Mouse (Mus musculus): ENCODE measurements around the gene Ier2. TPM values are rescaled to one million over a fixed set of nuclear protein-coding genes. Genes with fewer than 3 reads are reported as not detected.
"Not testable (repeated sequence)": the region's sequence is repeated elsewhere in the genome, so short reads cannot be mapped to it uniquely, and the experiment has no call there.

Ier2 gene
- total RNA-seq, 1 experiment, result 49.7 TPM

DNA sequence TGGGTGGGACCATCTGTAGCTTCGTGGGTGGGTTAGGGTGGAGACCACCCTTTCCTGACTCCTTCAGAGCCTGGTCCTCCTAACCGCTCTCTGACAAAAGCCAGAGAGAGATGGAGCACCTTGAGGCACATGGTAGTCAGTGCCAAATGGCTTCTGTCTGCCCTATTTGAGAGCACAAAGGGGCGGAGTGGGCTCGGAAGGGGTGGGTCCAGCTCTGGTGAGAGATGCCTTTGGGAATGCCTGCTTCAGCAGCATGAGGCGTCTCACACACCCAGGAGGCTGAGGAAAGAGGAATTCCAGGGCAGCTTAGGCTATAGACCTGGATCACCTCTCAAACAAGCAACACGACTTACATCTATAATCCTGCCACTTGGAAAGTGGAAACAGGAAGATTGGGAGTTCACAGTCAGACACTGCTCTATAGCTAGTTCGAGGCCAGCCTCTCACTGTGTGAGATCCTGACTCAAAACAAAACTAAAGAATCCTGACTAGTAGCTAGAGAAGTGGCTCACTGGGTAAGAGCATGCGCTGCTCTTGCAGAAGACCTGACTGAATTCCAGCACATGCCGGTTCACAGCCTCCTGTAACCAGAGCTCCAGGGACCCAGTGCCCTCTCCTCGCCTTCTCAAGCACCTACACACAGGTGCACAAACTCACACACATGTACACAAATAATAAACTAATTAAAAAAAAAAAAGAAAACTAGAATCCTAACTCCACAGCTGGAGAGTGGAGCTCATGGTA lies 28.6 kb downstream of the Ier2 start:
- in situ Hi-C loops (cut with MboI; ENCODE audit: low sequenced_read_pairs in 2 of 2, unreplicated experiment in 2 of 2), result no loop called here

GRCm38 (mm10) chr8:84631813-84632212 lies 30.8 kb downstream of the Ier2 start:
- in situ Hi-C loops (cut with MboI; ENCODE audit: low sequenced_read_pairs in 2 of 2, unreplicated experiment in 2 of 2), result no loop called here
- DNase-seq (ENCODE audit: low read depth, low spot score), result no peak
- Histone ChIP-seq H3K9ac (ENCODE audit: insufficient read depth, low read depth, low read length, poor library complexity, severe bottlenecking) (no peak overlapping the region), H3K4me3 (ENCODE audit: insufficient read depth in 1 of 2, low read depth in 1 of 2, low read length in 2 of 2, poor library complexity in 1 of 2, severe bottlenecking in 1 of 2) (no peak overlapping the region), H3K27ac (ENCODE audit: insufficient read depth, low read depth, low read length, poor library complexity, severe bottlenecking) (no peak overlapping the region; the same call in 1 of the 2 replicates), H3K36me3 (ENCODE audit: control insufficient read depth, insufficient read depth, low read length, poor library complexity, severe bottlenecking) (no peaks in the 10 kb centered on the region), H3K4me1 (ENCODE audit: control insufficient read depth in 2 of 2, insufficient read depth in 2 of 2, low read length in 2 of 2, poor library complexity in 1 of 2) (peaks cover 3 to 32% of the 10 kb centered on the region in 2 experiments; a peak in 2 of 4 replicates), H3K9me3 (ENCODE audit: control insufficient read depth, insufficient read depth, low read depth, low read length) (no peaks in the 10 kb centered on the region; the same call in 1 of the 2 replicates)
- no peak for TF ChIP-seq MAFK (IDR thresholded peaks at IDR 0.05; ENCODE audit: insufficient read depth, low read depth, low read length)
- TF ChIP-seq ZC3H11A (IDR thresholded peaks at IDR 0.05; ENCODE audit: borderline replicate concordance, low read depth, low read length), result no peak
- no peak for TF ChIP-seq HCFC1 (IDR thresholded peaks at IDR 0.05; ENCODE audit: borderline replicate concordance, insufficient read depth, low read length)
- TF ChIP-seq CHD2 (IDR thresholded peaks at IDR 0.05; ENCODE audit: low read depth, low read length), result no peak
- no peak for TF ChIP-seq ZNF384 (IDR thresholded peaks at IDR 0.05; ENCODE audit: low read depth, low read length)

More for the DNA sequence above, 28.6 kb downstream of the Ier2 start:
- no peaks in the 10 kb centered on the region for H3K36me3 ChIP-seq (ENCODE audit: control insufficient read depth, insufficient read depth, low read length, poor library complexity, severe bottlenecking)
- H3K9me3 ChIP-seq (ENCODE audit: control insufficient read depth, insufficient read depth, low read depth, low read length), result no peaks in the 10 kb centered on the region; the same call in 1 of the 2 replicates
- no peak for DNase-seq (ENCODE audit: low read depth, low spot score)
- no peak for TF ChIP-seq MAFK (IDR thresholded peaks at IDR 0.05; ENCODE audit: insufficient read depth, low read depth, low read length)
- no peak for TF ChIP-seq CHD2 (IDR thresholded peaks at IDR 0.05; ENCODE audit: low read depth, low read length)
- TF ChIP-seq ZNF384 (IDR thresholded peaks at IDR 0.05; ENCODE audit: low read depth, low read length), result no peak
- no peak for TF ChIP-seq ZC3H11A (IDR thresholded peaks at IDR 0.05; ENCODE audit: borderline replicate concordance, low read depth, low read length)
- TF ChIP-seq HCFC1 (IDR thresholded peaks at IDR 0.05; ENCODE audit: borderline replicate concordance, insufficient read depth, low read length), result no peak
- peak overlapping the region; percentile 27; the same call in 1 of the 2 replicates for H3K9ac ChIP-seq (ENCODE audit: insufficient read depth, low read depth, low read length, poor library complexity, severe bottlenecking)
- H3K4me1 ChIP-seq (ENCODE audit: control insufficient read depth in 2 of 2, insufficient read depth in 2 of 2, low read length in 2 of 2, poor library complexity in 1 of 2), result peaks cover 3 to 35% of the 10 kb centered on the region in 2 experiments; a peak in 2 of 4 replicates
- H3K27ac ChIP-seq (ENCODE audit: insufficient read depth, low read depth, low read length, poor library complexity, severe bottlenecking), result 0 out of 2 replicates have a peak overlapping the region, but pooled peaks have one; percentile 18
- no peak overlapping the region for H3K4me3 ChIP-seq (ENCODE audit: insufficient read depth in 1 of 2, low read depth in 1 of 2, low read length in 2 of 2, poor library complexity in 1 of 2, severe bottlenecking in 1 of 2)

- H3K27ac ChIP-seq (ENCODE audit: insufficient read depth, low read depth, low read length, poor library complexity, severe bottlenecking), result no peak overlapping the region
- TF ChIP-seq MAFK (IDR thresholded peaks at IDR 0.05; ENCODE audit: insufficient read depth, low read depth, low read length) (peak; percentile 82), ZC3H11A (IDR thresholded peaks at IDR 0.05; ENCODE audit: borderline replicate concordance, low read depth, low read length) (no peak)
- peak overlapping the region; percentile 35 to 53; a peak in 1 of 4 replicates for H3K4me3 ChIP-seq (ENCODE audit: insufficient read depth in 1 of 2, low read depth in 1 of 2, low read length in 2 of 2, poor library complexity in 1 of 2, severe bottlenecking in 1 of 2)
- 0 out of 2 replicates have a peak overlapping the region, but pooled peaks have one; percentile 27 for H3K9ac ChIP-seq (ENCODE audit: insufficient read depth, low read depth, low read length, poor library complexity, severe bottlenecking)
- no peaks in the 10 kb centered on the region; the same call in 1 of the 2 replicates for H3K9me3 ChIP-seq (ENCODE audit: control insufficient read depth, insufficient read depth, low read depth, low read length)
- H3K36me3 ChIP-seq (ENCODE audit: control insufficient read depth, insufficient read depth, low read length, poor library complexity, severe bottlenecking), result no peaks in the 10 kb centered on the region
- H3K4me1 ChIP-seq (ENCODE audit: control insufficient read depth in 2 of 2, insufficient read depth in 2 of 2, low read length in 2 of 2, poor library complexity in 1 of 2), result peaks cover 3 to 21% of the 10 kb centered on the region in 2 experiments; a peak in 2 of 4 replicates
- no peak for DNase-seq (ENCODE audit: low read depth, low spot score)
- in situ Hi-C loops (cut with MboI; ENCODE audit: low sequenced_read_pairs in 2 of 2, unreplicated experiment in 2 of 2), result no loop called here
Measured at GRCm38 (mm10) chr8:84630145-84630544, 32.5 kb downstream of the Ier2 start.

DNA sequence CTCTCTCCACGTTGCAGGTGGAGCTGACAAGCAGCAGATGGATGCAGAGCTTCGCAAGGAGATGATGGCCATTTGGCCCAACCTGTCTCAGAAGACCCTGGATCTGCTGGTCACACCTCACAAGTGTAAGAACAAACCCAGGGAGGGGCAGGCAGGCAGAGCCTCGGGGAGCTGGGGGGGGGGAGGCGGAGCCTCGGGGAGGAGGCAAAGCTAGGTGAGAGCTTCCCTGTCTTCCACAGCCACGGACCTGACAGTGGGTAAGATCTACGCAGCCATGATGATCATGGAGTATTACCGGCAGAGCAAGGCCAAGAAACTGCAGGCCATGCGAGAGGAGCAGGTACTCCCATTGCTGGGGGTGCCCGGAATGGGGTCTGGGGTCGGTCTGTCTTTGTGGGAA lies 33.1 kb downstream of the Ier2 start:
- H3K9ac ChIP-seq (ENCODE audit: insufficient read depth, low read depth, low read length, poor library complexity, severe bottlenecking), result 0 out of 2 replicates have a peak overlapping the region, but pooled peaks have one; percentile 27
- H3K4me3 ChIP-seq (ENCODE audit: insufficient read depth in 1 of 2, low read depth in 1 of 2, low read length in 2 of 2, poor library complexity in 1 of 2, severe bottlenecking in 1 of 2), result peak overlapping the region; percentile 35 to 53; a peak in 2 of 4 replicates
- no peak for TF ChIP-seq CHD2 (IDR thresholded peaks at IDR 0.05; ENCODE audit: low read depth, low read length)
- TF ChIP-seq HCFC1 (IDR thresholded peaks at IDR 0.05; ENCODE audit: borderline replicate concordance, insufficient read depth, low read length), result no peak
- no peak for TF ChIP-seq ZNF384 (IDR thresholded peaks at IDR 0.05; ENCODE audit: low read depth, low read length)
- no peak for TF ChIP-seq ZC3H11A (IDR thresholded peaks at IDR 0.05; ENCODE audit: borderline replicate concordance, low read depth, low read length)
- no peak for TF ChIP-seq MAFK (IDR thresholded peaks at IDR 0.05; ENCODE audit: insufficient read depth, low read depth, low read length)
- H3K36me3 ChIP-seq (ENCODE audit: control insufficient read depth, insufficient read depth, low read length, poor library complexity, severe bottlenecking), result no peaks in the 10 kb centered on the region
- no peak overlapping the region for H3K27ac ChIP-seq (ENCODE audit: insufficient read depth, low read depth, low read length, poor library complexity, severe bottlenecking)
- H3K9me3 ChIP-seq (ENCODE audit: control insufficient read depth, insufficient read depth, low read depth, low read length), result no peaks in the 10 kb centered on the region; the same call in 1 of the 2 replicates
- H3K4me1 ChIP-seq (ENCODE audit: control insufficient read depth in 2 of 2, insufficient read depth in 2 of 2, low read length in 2 of 2, poor library complexity in 1 of 2), result peaks cover 2 to 15% of the 10 kb centered on the region in 2 experiments; a peak in 1 of 4 replicates
- no peak for DNase-seq (ENCODE audit: low read depth, low spot score)
- in situ Hi-C loops (cut with MboI; ENCODE audit: low sequenced_read_pairs in 2 of 2, unreplicated experiment in 2 of 2), result no loop called here

DNA sequence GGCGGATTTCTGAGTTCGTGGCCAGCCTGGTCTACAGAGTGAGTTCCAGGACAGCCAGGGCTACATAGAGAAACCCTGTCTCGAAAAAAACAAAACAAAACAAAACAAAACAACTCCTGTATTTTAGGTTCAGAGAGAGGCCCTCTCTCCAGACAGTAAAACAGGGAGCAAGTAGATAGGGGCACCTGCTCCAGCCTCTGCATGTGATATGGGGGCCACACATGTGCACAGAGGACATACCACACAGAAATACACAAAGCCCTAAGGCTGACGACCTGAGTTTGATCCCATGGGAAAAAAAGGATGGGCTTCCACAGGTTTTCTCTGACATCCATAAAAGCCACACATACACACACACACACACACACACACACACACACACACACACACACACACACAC lies 39.2 kb downstream of the Ier2 start:
- H3K4me3 ChIP-seq (ENCODE audit: insufficient read depth in 1 of 2, low read depth in 1 of 2, low read length in 2 of 2, poor library complexity in 1 of 2, severe bottlenecking in 1 of 2); H3K27ac ChIP-seq (ENCODE audit: insufficient read depth, low read depth, low read length, poor library complexity, severe bottlenecking); in situ Hi-C loops (cut with MboI; ENCODE audit: low sequenced_read_pairs in 2 of 2, unreplicated experiment in 2 of 2); H3K4me1 ChIP-seq (ENCODE audit: control insufficient read depth in 2 of 2, insufficient read depth in 2 of 2, low read length in 2 of 2, poor library complexity in 1 of 2); DNase-seq (ENCODE audit: low read depth, low spot score); H3K9ac ChIP-seq (ENCODE audit: insufficient read depth, low read depth, low read length, poor library complexity, severe bottlenecking); H3K9me3 ChIP-seq (ENCODE audit: control insufficient read depth, insufficient read depth, low read depth, low read length); H3K36me3 ChIP-seq (ENCODE audit: control insufficient read depth, insufficient read depth, low read length, poor library complexity, severe bottlenecking): not testable (repeated sequence)

All from ES-E14 (cell line).